Mouse (Mus musculus): ENCODE results near the gene Rsu1. TPM values are rescaled to one million over a fixed set of nuclear protein-coding genes. Genes with fewer than 3 reads are reported as not detected.
"Not testable (repeated sequence)": the region's sequence is repeated elsewhere in the genome, so short reads cannot be mapped to it uniquely, and the experiment has no call there.

The Rsu1 gene
- total RNA-seq, 2 experiments from 2014 or later = 29.1 to 33.6 TPM

DNA sequence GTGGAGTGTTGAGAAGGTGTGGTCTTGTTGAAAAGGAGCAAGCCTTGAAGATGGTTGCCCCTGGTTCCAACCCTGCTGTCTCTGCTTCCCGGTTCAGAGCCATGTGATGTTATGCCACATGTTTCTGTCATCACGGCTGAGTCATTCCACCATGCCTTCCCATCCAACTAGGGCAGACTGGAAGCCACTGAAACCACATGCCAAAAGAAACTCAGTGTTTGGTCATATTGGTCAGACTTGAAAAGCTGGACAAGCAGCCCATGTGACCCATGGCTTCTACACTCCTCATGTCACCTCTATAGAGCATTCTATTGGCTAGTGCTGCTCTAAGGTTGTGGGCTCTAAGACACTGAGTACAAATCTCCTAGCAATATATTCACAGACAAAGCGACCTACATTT, 41.5 kb downstream of the Rsu1 start:
- no peak for DNase-seq (ENCODE audit: low spot score in 2 of 2)

DNA sequence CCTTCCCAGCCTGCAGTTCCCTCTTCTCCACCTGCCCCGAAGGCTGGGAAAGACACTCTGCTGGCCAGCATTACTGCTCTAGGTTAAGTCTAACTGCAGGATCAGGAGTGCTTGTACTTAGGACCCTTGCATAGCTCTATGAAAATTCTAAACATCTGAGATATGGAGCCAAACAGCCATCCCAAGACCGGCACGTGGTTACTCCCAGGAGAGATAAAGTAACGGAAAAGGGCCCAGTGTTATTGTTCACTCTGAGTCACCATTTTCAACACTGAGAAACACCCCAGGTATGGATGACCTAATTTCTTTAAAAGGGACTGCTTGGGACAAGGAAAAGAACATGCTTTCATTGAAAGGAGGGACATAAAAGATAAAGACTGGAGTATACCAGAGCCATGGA, 45.2 kb downstream of the Rsu1 start:
- no peak for DNase-seq (ENCODE audit: low spot score in 2 of 2)

DNA sequence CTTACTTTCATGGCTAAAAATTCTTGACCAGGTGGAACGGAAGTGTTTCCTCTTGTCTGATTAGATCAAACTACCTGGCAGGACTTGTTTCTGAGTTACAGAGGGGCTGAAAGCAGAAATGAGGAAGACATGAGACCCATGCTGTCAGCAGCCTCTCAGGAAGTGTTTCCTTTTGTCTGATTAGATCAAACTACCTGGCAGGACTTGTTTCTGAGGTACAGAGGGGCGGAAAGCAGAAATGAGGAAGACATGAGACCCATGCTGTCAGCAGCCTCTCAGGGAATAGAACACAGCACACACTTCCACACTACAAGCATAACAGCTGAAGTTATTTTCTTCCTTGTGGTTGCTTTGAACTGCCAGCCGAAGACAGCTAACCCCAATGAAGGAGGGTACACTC, 46.7 kb downstream of the Rsu1 start:
- DNase-seq (ENCODE audit: low spot score in 2 of 2) = no peak

DNA sequence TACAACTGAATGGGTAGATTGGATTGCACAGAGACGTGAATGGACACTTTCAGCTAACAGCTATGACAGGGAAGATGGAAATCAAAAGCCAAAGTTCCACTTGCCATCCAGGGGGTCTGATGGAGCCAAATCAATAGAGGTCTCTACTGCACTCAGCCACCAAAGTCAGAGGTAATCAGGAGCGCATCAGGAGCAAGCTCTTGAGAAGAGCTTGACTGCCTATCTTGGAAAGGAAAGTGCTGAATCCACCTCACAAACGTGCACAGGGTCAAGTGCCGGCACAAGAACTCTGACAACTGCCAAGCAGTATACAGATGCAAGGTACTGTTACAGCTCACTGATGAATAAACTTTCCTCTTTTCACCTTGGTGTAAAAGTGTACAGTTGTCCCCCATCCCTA, 47.8 kb downstream of the Rsu1 start:
- no peak for DNase-seq (ENCODE audit: low spot score in 2 of 2)

DNA sequence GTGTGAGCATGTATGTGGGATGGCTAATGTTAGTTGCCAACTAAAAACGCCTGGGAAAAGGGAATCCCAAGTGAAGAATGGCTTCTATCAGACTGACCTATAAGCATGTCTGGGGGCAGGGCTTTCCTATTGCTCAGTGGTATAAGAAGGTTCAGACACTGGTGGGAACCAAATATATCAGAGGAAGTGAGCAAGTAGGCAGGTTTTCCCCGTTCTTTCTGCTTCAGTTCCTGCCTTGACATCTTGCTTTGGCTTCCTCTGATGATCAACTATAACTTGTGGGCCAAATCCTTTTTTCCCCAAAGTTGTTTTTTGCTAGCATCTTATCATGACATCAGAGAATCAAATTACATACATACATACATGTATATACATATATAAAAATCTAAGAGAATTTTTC, 51.1 kb downstream of the Rsu1 start:
- no peak for DNase-seq (ENCODE audit: low spot score in 2 of 2)

DNA sequence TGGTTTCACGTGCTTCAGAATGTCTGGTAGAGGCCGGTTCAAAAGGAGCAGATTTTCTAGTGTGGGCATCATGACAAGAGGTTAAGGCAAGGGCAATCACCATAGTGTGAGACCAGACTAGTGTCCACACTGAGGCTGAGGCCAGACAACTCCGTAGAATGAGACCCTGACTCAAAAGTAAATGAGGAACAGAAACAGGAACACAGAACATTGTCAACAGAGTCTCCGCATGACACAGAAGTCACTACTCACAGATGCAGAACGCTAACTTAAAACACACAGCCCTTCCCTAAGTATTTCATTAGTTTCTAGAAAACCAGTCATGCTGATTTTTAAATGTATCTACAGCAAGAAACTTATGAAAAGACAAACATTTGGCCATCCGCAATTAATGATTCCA, 53.1 kb downstream of the Rsu1 start:
- no peak for DNase-seq (ENCODE audit: low spot score in 2 of 2)

DNA sequence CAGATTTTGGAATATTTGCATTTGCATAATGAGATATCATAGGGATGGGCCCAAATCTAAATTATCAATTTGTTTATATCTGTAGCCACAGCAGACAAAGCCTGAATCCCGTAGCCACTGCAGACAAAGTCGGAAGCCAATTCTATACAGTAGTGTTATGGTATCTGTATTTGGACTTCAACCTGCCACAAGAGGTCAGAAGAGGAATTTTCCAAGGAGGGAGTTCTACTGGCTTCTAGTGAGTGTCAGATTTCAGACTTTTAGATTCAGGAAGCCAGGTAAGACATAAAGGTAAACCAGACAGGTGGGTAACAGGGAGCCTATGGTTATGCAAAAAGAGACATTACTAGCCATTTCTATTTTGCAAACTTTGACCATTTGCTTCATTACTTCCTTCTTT, 64.4 kb downstream of the Rsu1 start:
- no peak for DNase-seq (ENCODE audit: low spot score in 2 of 2)

DNA sequence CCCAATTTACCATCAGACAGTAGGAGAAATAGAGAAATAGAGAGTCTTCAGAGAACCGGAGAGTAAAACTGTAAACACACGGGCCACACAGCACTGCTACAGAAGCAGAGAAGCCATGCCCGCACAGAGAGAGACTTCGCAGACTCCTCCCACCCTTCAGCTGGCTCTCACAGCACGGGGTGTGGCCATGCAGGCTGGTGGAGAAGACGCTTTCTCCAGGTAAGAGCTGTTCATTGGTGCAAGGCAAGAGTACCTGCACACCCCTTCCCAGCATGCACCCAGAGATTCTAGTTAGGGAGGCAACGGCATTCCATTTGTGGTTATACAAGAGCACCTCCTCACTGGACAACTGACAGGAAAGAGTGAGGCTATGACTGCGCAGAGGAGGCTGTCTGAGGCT, 64.8 kb downstream of the Rsu1 start:
- DNase-seq (ENCODE audit: low spot score in 2 of 2) = no peak

DNA sequence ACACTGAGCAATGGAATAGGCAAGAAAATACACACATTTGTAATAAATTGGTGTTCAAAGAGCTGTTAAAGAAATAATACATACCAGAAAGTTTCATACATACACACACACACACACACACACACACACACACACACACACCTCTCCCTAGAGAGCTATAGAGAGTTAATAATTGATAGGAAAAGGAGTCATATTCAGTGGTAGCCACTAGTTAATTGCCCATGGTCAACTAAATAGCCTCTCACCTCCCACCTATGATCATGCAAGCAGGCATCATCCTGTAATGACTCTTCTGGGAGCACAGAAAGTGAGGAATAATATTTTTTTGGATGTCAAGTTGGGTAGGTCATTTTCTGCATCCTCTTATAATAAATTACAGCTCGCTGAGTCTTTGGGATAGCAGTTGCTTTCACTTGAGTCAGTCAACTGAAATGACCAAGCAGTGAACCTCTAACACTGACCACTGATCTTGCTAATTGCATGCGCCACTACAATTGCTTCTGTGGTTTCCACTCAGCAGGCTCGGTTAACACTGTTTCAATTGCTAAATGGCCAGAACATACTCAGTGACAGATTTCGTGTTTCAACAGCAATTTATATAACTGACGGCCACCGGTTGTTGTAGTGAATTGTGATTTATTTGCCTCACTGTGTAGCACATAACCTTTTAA, 68.3 kb downstream of the Rsu1 start:
- no peak for DNase-seq (ENCODE audit: low spot score in 2 of 2)

DNA sequence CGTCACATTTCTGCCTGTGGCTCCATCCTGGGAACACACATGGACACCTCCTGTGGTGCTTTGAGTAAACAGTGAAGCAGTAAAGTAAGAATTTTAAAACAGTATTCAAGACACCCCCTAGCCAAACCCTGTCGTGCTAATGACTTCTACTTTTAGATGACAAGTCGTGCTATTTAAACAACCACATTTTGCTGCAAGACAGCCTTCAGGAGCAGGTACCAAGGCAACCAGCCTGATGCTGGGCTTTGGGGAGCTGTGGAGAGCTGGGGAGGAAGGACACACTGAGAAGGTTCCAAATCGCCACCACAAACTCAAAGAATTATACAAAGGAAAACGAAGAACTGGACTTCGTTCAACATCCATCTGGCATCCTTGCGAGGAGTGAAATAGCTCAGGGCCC, 71.5 kb downstream of the Rsu1 start:
- DNase-seq (ENCODE audit: low spot score in 2 of 2) = no peak

DNA sequence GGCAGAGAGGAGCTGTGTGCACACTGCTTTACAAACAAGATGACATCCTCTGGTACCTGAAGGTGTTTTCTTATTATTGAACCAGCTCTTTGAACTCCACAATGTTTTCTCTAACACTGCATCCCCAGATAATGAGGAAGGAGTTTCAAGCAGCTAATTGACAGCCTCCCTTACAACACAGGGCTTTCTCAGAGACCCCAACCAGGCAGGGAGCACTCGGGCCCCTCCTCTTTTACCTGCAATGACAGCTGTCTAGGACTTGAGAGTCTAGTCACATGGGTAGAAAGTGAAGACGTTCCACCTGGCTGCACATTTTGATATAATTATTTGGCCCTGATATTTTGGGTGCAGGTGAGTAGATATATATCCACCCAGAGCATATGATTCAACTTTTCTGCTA, 72.2 kb downstream of the Rsu1 start:
- DNase-seq (ENCODE audit: low spot score in 2 of 2) = no peak

DNA sequence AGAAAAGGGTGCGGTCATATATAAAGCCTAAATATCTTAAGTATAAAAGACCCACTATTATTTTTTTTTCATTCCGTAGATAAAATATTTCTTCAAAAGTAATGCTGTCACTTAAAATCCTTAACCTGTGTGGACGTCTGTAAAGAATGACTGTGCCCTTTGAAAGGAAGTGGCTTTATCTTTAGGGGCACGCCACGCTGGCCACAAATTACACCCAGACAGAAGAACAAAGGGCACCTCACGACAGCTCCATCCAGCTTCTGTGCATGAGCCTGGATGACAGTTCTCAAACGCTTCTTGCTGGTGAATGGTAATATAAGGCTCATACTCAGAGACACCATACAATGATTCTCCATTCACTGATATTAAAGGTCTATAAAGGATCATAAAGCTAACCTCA, 75.7 kb downstream of the Rsu1 start:
- DNase-seq (ENCODE audit: low spot score in 2 of 2) = no peak

DNA sequence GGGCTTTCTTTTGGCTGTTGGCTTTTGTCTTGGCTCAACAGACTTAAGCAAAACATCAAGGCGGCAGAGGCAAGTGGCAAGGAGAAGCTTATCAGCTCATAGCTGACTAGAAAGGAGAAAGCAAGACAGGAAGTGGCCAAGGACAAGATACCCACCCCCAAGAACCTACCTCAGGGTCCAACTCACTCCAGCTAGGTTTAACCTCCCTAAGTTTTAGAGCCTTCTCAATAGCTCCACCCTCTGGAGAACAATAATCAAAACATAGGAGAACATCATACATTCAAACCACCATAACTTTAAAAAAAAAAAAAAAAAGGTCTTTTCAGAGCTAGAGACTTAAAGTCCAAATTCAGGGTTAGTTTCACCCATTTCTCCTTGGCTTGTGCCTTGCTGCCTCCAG, 79.1 kb downstream of the Rsu1 start:
- no peak for DNase-seq (ENCODE audit: low spot score in 2 of 2)

DNA sequence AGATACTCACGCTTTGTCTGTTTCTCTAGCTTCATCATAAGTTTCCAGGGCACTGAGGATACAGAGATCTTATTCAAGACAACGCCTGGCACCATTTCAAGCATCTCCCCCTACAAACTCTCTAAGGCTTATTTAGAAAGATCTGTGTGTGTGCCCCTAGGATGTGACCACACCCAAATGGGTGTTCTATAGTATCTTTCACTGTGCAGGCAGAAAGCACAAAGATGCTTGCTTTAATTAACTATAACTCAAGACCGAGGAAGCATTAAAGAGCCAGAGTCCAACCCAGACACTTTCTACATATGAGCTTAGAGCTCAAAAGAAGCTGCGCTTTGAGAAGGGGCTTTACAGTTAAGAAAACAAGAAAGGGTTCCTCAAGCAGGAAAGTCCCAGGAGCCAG, 80.4 kb downstream of the Rsu1 start:
- no peak for DNase-seq (ENCODE audit: low spot score in 2 of 2)

DNA sequence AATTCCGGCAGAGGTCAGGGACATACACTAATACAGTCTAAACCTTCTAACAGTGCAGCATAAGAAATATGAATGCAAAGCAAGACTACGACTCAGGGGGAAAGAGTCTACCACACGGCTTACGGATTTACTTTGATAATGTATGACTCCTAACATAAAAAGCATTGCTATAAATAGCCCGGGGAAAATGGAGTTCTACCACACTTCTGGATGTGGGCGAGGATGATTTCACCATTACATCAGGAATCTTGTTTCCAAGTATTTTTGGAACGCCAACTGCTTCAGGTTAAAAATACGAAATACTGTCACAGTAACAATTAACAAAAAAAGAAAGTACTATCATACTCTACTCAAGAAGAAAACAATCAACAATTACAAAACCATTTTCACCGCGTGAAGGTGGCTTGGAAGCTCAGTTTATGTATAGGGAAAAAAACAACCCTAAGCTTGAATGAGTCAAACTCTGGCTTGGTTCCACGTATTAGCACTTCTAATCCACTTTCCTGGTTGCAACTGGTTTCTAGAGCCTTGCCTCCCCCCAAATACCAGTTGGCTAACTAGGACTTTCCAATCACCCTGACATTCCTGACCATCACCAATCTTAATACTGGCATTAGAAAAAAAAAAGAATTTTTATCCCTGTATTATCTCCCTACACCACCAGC, 82.3 kb downstream of the Rsu1 start:
- peak in 1 of 2 experiments; percentile 44 for DNase-seq (ENCODE audit: low spot score in 2 of 2)

DNA sequence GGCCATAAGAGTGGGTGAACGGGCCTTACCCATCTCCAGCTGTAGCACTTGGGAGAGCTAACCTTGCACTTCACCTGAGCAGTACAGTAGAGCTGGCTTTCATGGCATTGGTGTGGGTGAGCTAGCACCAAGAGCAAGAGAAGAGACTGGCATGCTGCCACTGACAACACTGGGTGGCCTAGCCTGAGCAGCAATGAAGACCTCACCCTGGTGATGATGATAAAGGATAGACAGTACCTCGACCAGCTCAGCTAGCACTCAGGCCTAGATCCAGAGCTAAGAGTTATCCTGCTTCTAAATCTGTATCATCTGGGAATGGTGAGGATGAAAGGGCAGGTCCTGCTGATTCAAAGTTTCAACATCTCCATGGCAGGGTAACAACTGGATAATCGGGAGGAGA, 88.1 kb downstream of the Rsu1 start:
- DNase-seq (ENCODE audit: low spot score in 2 of 2) = no peak

DNA sequence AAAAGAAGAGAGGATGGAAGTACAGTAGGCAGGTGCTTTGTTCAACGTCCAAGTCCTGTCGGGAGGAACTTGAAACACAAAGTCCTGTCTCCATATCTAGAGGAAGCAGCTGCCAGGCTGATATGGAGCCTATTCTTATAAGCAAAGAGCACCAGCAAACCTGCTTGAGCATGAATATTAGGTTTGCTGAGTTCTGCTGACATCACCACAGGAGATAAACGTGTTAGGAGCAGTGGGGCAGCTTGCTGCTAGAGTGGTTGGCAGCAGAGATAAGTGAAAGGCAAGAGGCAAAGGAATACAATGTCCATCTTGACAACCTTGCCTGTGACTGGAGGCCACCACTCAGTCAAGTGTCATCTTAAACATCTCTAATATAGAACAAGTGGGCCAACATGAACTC, 89.3 kb downstream of the Rsu1 start:
- not testable (repeated sequence) for DNase-seq (ENCODE audit: low spot score in 2 of 2)

DNA sequence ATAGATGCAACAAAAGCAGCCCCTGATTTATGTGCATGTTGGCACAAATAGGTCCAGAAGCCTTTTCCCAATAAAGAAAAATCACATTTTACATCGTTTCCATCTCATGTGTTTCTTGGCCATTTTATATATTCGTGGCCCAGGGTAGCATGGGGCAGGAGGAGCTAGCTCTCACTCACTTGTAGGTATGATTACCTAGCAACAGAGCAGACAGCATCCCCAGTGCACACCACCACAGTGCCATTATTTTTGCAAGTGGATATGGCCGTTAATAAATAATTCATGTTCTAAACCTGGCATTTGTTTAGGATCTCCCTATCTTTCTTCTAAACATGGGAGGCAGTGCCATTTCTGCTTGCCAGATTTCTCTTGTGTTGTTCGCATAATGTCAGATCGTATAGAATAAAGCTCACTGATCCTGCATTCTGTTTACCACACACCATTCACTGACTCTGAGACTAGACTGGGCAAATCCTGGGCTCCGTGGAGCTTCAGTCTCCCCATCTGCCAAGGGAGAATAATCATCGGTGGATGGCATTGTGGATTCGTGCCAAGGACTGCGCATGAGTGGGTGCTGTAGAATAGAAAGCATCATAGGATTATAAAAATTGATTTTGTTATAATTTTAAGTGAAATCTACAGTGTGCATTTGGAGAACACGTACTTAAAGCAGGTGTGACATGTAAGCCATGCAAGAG, 93.4 kb downstream of the Rsu1 start:
- DNase-seq (ENCODE audit: low spot score in 2 of 2) = peak; percentile 67 to 85

DNA sequence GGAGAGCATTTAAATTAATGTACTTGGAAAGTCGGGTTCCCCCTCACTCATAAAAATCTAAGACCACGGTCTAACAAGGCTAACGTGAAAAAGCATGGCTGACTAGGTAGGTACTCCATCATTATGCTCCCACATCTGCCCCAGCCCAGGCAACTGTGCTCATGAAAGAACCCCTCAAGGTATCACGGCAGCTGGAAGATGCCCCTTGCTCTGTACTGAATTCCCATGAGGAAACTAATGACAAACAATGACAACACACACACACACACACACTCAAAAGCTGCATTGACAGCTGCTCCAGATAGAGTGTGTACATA, 95.0 kb downstream of the Rsu1 start:
- DNase-seq (ENCODE audit: low spot score in 2 of 2) = no peak

DNA sequence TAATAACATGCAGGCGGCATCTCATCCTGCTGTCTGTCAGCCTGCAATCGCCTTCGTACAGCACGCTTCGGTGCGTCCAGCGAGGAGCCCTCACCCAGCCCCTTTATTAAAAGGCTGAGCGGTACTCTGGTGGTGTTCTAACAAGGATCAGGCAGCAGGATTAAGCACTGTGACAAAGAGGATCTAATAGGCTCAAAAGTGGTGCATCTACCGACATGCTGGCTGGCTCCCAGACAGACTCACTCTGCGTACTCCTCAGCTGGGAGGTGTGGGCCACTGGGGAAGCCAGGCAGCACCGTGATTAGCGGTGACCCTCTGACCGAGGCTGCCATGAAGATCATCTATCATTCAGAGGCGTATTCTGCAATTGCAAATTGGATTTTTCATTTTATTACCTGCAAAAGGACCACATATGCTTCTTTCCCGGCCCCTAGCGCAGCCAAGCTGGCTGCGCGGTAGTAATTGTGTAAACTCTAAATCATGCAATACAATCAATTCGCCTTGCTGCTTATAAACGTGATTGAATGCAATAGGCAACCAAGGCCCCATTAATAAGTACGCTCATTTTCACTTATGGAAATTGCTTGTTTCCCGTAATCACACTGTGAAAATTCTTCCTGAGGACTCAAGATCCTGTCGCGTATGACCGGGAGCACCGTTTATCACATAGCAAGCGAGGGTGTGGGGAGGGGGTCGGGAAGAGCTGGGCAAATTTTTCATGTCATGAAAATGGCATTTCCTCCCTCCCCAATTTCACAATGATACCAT, 95.5 kb downstream of the Rsu1 start:
- DNase-seq (ENCODE audit: low spot score in 2 of 2) = peak in 1 of 2 experiments; percentile 26

DNA sequence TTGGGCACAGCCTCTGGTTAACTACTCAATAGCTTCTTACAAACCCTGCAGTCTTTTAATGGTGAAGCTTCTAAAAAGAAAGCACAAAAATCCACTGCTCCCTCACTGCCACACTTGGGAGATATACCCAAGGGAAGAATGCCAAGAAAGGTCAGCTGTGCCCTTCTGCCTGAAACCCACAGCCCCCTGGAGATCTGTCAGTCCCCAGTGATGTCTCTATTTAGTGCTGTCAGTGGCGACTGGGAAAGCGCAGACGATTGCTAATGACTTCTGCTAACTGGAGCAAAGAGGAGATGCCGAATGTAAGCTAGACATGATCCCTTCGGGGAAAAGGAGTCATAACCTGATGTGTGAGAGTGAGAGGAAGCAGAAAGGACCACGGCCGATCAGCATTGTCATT, 96.8 kb downstream of the Rsu1 start:
- DNase-seq (ENCODE audit: low spot score in 2 of 2) = no peak

DNA sequence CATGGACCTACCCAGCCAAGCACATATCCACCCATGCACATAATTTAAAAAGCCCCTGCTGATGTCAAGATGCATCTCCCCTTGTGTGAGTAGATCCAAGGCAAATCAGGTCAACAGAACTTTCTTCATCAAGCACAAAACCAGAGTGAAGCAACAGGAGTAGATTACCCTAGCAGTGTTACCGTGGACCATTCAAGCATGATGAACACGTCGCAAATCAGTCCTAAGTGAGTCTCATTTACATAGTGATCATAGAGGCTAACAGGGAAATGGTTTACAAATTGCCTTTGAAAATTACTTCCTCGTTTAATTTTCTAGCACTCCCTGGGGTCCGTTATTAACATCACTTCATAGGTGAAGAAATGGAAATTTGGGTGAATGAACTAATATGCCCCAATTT, 100.6 kb downstream of the Rsu1 start:
- DNase-seq (ENCODE audit: low spot score in 2 of 2) = no peak
